Mouse (Mus musculus) stomach, embryonic 14.5 days (tissue): Measurements from ENCODE around the gene Erbb3. TPM values are rescaled to one million over a fixed set of nuclear protein-coding genes. Genes with fewer than 3 reads are reported as not detected.
A peak's percentile ranks its signal among the peaks of the same experiment; 100 is the strongest.

Experiments used
- ATAC-seq: fragments of 200-750 bp; cut with Nextera tagmentation; 2 replicates; pipeline ENCODE4 v1.8.0; 2017; ENCODE audit warnings: low read depth, moderate TSS enrichment; ENCODE audit not compliant: insufficient number of reproducible peaks, insufficient read depth, low FRiP score
- H3K27ac ChIP-seq: fragments of 300-500 bp; sonication (generic); 2 replicates; pipeline ENCODE4 v1.5.1; 2014; ENCODE audit warnings: mild to moderate bottlenecking, low read length, moderate library complexity, mixed read lengths
- H3K27me3 ChIP-seq: fragments of 300-500 bp; sonication (generic); 2 replicates; pipeline ENCODE4 v1.6.1; 2014; ENCODE audit warnings: low read length, control low read depth, mixed read lengths; ENCODE audit not compliant: control insufficient read depth, insufficient read depth
- H3K36me3 ChIP-seq: fragments of 300-500 bp; sonication (generic); 2 replicates; pipeline ENCODE4 v1.6.1; 2014; ENCODE audit warnings: mild to moderate bottlenecking, control low read depth, low read length, moderate library complexity, mixed read lengths; ENCODE audit not compliant: control insufficient read depth, insufficient read depth
- H3K4me1 ChIP-seq: fragments of 300-500 bp; sonication (generic); 2 replicates; pipeline ENCODE4 v1.6.1; 2014; ENCODE audit warnings: low read length, control low read depth, mixed read lengths; ENCODE audit not compliant: control insufficient read depth, insufficient read depth
- H3K4me2 ChIP-seq: fragments of 300-500 bp; sonication (generic); replicated peaks from 2 replicates; pipeline ENCODE4 v1.6.1; 2014; ENCODE audit warnings: low read depth, low read length, control low read depth
- H3K4me3 ChIP-seq: fragments of 300-500 bp; sonication (generic); 2 replicates; pipeline ENCODE4 v1.5.1; 2014; ENCODE audit warnings: low read depth, low read length, control low read depth
- H3K9ac ChIP-seq: fragments of 300-500 bp; sonication (generic); replicated peaks from 2 replicates; pipeline ENCODE4 v1.6.1; 2014; ENCODE audit warnings: low read depth, mild to moderate bottlenecking, control low read depth, low read length, moderate library complexity, mixed read lengths
- H3K9me3 ChIP-seq: fragments of 300-500 bp; sonication (generic); 2 replicates; pipeline ENCODE4 v1.6.1; 2016; ENCODE audit warnings: low read depth, low read length, control low read depth; ENCODE audit not compliant: control insufficient read depth
- WGBS: fragments of 180-500 bp; shearing (Covaris S2); extraction: QIAGEN DNeasy Blood & Tissue Kit; methylation state at CpG from one replicate; pipeline ENCODE4 v1.1.7; 2014; 5-methylcytosine and 5-hydroxymethylcytosine counted together
- polyA plus RNA-seq: library from polyadenylated mRNA; unstranded; fragments of >200 nt; fragmentation: Nextera tagmentation; extraction: Ambion mirVana; gene quantifications from 2 replicates; pipeline ENCODE4 v1.2.1, GENCODE M21; 2014

Erbb3 gene
- polyA plus RNA-seq, 1 experiment from 2014 or later, result 27.1 TPM

DNA sequence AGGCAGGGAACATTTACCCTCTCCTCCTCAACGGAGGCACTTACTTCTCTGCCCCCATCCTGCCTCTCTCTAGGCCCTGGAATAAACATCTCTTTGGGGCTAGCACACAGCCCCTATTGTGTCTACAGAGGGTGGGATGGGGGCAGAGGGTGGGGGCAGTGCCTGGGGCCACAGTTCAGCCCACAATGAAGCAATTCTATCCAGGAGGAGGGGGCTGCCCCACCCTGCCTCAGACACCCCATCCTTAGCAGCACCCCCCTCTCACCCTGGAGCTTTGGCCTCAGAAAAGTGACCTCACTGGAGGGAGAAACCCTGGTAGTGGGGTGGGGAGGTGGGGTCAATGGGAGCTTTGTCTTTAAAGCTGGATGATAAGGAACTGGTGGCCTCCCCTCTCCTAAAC, 2.9 kb downstream of the Erbb3 start:
- H3K4me3 ChIP-seq, result no peak overlapping the region; the same call in 1 of the 2 replicates
- WGBS, result 10% methylated on average over 1 of the region's 1 CpGs
- H3K9ac ChIP-seq, result peak overlapping the region; percentile 18; the same call in 1 of the 2 replicates
- H3K27me3 ChIP-seq, result no peaks in the 10 kb centered on the region; the same call in none of the 2 replicates
- H3K9me3 ChIP-seq, result no peaks in the 10 kb centered on the region
- H3K4me1 ChIP-seq, result peaks cover 12% of the 10 kb centered on the region
- peak overlapping the region; percentile 80; the same call in 1 of the 2 replicates for H3K27ac ChIP-seq
- peak; percentile 12; the same call in 1 of the 2 replicates for ATAC-seq
- peak overlapping the region; percentile 94; the same call in 1 of the 2 replicates for H3K4me2 ChIP-seq
- H3K36me3 ChIP-seq, result no peaks in the 10 kb centered on the region

DNA sequence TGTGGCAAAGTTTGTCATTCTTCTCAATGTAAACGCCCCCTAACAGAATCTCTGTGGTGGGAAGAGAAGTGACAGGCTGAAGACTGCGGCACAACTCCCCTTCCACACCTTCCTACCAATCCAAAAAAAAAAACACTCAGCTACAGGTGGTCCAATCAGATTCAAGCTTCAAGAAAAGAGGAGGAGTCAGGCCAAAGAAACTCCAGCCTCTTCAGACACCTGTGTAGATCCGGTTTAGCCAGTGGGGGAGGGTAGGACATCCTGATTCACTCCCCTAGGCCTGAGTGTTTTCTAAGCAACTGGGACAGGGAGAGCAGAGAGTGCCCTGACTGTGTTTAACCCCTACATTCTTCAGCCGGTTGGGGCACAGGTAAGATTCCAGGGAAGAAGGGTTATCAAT, 5.1 kb downstream of the Erbb3 start:
- no peaks in the 10 kb centered on the region for H3K9me3 ChIP-seq
- H3K4me3 ChIP-seq, result no peak overlapping the region
- WGBS, result 5% methylated on average over 4 of the region's 4 CpGs
- ATAC-seq, result peak; percentile 82
- H3K9ac ChIP-seq, result no peak overlapping the region
- H3K4me2 ChIP-seq, result peak overlapping the region; percentile 10; the same call in 1 of the 2 replicates
- H3K27ac ChIP-seq, result peak overlapping the region; percentile 69; the same call in 1 of the 2 replicates
- peaks cover 12% of the 10 kb centered on the region for H3K4me1 ChIP-seq
- H3K36me3 ChIP-seq, result no peaks in the 10 kb centered on the region
- H3K27me3 ChIP-seq, result no peaks in the 10 kb centered on the region; the same call in none of the 2 replicates

DNA sequence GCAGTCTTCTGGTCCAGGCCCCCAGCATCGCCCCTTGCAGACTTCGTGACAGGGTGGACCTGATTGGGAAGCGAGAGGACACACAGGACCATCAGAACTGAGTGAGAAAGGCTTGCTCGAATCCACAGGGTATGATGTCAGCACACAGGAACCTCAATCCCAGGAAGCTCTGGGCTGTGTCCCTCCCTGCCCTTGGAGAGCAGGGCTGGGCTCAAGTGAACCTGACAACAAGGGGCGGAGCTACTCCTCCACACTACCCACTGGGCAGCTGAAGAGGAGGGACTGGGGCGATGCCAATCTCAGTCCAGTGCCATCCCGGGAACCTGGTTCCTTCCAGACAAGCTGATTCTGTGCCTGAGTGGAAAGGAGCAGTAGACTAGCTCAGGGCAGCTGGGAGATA, 5.8 kb downstream of the Erbb3 start:
- ATAC-seq, result peak; percentile 39; the same call in 1 of the 2 replicates

DNA sequence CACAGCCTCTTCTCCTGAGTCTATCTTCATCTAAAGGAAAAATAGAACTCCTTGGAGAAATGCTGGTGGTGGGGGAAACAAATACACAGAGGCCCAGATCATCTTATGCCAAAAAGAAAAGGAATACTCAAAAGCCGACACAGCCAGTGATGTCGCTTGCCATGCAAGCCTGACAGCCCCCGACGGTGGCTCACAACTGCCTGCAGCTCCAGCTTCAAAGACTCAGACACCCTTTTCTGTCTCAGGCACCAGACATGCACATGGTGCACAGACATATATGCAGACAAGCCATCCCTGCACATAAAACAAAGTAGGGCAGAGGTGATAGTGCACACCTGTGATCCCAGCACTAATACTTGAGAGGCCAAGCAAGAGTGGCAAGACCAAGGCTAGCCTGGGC, 9.7 kb downstream of the Erbb3 start:
- H3K36me3 ChIP-seq, result peaks cover 6% of the 10 kb centered on the region; the same call in 1 of the 2 replicates
- no peaks in the 10 kb centered on the region for H3K9me3 ChIP-seq
- ATAC-seq, result no peak
- no peak overlapping the region for H3K4me3 ChIP-seq
- no peaks in the 10 kb centered on the region for H3K27me3 ChIP-seq
- H3K4me2 ChIP-seq, result no peak overlapping the region
- peaks cover 7% of the 10 kb centered on the region; the same call in 1 of the 2 replicates for H3K4me1 ChIP-seq
- H3K9ac ChIP-seq, result no peak overlapping the region
- WGBS, result 89% methylated on average over 4 of the region's 4 CpGs
- no peak overlapping the region for H3K27ac ChIP-seq

More for the DNA sequence above, 5.8 kb downstream of the Erbb3 start:
- WGBS, result 18% methylated on average over 7 of the region's 7 CpGs
- Histone ChIP-seq H3K36me3 (no peaks in the 10 kb centered on the region; the same call in 1 of the 2 replicates), H3K27ac (peak overlapping the region; percentile 69; the same call in 1 of the 2 replicates), H3K9me3 (no peaks in the 10 kb centered on the region), H3K9ac (no peak overlapping the region), H3K4me1 (peaks cover 12% of the 10 kb centered on the region), H3K4me2 (peak overlapping the region; percentile 10; the same call in 1 of the 2 replicates), H3K4me3 (no peak overlapping the region), H3K27me3 (no peaks in the 10 kb centered on the region; the same call in 1 of the 2 replicates)

DNA sequence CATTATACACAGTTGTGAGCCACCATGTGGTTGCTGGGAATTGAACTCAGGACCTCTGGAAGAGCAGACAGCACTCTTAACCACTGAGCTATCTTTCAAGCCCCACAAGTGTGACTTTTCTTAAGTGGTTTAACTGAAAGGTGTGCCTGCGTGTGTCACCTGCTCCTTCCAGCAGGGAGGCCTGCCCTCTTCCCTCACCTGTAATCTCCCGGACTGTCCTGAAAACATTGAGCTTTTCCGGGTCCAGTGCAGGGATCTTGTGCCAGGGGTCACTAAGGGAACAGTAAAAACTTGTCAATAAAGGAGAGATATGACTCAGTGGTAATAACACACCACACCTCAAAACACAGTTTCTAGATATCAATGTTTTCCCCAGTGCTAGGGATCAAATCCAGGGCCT, 10.2 kb downstream of the Erbb3 start:
- WGBS, result 66% methylated on average over 3 of the region's 3 CpGs
- no peak overlapping the region for H3K27ac ChIP-seq
- H3K4me2 ChIP-seq, result no peak overlapping the region
- H3K4me3 ChIP-seq, result no peak overlapping the region
- peaks cover 7% of the 10 kb centered on the region; the same call in 1 of the 2 replicates for H3K4me1 ChIP-seq
- no peaks in the 10 kb centered on the region for H3K27me3 ChIP-seq
- no peak overlapping the region for H3K9ac ChIP-seq
- H3K36me3 ChIP-seq, result peaks cover 6% of the 10 kb centered on the region; the same call in 1 of the 2 replicates
- no peak for ATAC-seq
- H3K9me3 ChIP-seq, result no peaks in the 10 kb centered on the region

DNA sequence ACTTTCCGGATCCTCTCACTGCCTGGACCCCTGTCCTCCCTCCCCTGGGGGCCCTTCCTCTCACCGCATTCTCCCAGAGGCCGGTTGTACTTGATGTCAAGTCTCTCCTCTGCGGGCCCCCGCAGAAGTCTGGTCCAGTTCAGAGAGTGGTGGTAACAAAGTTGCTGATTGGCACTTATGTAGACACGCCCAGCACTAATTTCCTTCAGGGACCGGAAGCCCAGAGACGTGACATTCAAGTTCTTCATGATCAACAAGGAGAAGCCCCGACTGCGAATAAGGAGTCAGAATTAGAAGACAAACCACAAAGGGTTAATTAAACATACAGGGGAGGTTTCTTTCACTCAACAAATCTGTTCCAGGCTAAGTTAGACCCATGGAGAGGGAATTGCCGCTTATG, 11.1 kb downstream of the Erbb3 start:
- no peaks in the 10 kb centered on the region for H3K4me1 ChIP-seq
- no peak overlapping the region for H3K27ac ChIP-seq
- no peak overlapping the region for H3K4me2 ChIP-seq
- no peaks in the 10 kb centered on the region for H3K27me3 ChIP-seq
- ATAC-seq, result no peak
- 67% methylated on average over 11 of the region's 11 CpGs for WGBS
- H3K9me3 ChIP-seq, result no peaks in the 10 kb centered on the region
- H3K9ac ChIP-seq, result no peak overlapping the region
- H3K4me3 ChIP-seq, result no peak overlapping the region
- H3K36me3 ChIP-seq, result peaks cover 6% of the 10 kb centered on the region; the same call in 1 of the 2 replicates

DNA sequence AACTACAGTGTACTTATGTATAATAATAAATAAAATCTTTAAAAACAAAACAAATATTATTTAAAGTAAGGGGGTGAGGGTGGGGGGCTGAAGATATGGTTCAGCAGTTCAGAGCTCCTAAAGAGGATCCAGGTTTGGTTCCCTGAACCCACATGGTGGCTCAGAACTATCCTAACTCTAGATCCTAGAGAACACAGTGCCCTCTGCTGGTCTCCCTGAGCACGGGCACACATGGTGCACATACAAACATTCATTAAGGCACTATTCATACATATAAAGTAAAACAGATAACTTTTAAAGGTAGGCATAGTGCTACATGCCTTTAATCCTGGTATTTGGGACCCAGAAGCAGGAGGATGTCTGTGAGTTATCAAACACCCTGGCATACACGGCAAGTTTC, 14.4 kb downstream of the Erbb3 start:
- H3K4me3 ChIP-seq, result no peak overlapping the region
- WGBS, result 94% methylated on average over 2 of the region's 2 CpGs

DNA sequence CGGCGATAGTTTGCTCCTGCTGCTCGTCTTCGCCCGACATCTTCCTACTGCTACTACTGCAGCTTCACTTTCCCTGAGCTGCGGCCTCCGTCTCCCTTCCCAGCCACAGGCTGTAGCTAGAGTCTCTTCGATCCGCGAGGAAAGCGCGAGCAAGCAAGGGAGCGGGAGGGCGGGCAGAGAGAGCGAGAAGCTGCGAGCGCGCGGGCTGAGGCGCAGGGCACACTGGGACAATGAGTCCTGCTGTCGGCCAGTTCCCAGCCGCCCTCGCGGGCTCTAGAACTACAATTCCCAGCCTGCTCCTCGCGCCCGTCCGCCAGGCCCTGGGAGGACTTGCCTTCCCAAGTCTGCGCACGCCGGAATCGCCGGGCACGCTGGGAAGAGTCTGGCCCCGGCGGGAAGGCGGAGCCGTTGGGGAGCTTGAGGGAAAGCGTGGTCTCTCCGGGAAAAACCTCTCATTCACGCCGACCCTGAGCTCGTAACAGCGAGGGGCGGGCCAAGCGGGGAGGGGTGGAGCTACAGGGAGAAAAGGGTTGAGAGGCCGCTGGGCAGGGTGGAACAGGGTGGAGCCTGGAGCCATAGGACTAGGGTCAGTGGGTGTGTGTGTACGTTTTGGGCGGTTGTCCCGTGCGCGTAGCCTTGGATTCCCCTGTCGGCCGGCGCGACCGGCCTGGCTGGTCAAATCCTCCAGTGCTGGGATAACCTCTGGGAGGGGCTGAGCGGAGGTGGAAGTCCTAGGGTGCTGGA, 23.5 kb downstream of the Erbb3 start, which contains the start of gene Pa2g4:
Gene Pa2g4, minus strand, starts transcription at position 200 of the 744 bp plus-strand sequence.
- Histone ChIP-seq H3K9ac (peak within 1 kb of the TSS; percentile 79), H3K4me2 (peak within 1 kb of the TSS; percentile 86), H3K27ac (peak within 1 kb of the TSS; percentile 92), H3K27me3 (no peaks in the 10 kb centered on the region), H3K4me1 (peaks cover 12% of the 10 kb centered on the region), H3K9me3 (no peaks in the 10 kb centered on the region), H3K4me3 (peak within 1 kb of the TSS; percentile 90), H3K36me3 (peaks cover 25% of the 10 kb centered on the region)
- under 1% methylated on average over 58 of the region's 58 CpGs for WGBS
- ATAC-seq, result peak; percentile 98

More for the DNA sequence above, 14.4 kb downstream of the Erbb3 start:
- H3K27ac ChIP-seq, result no peak overlapping the region
- H3K9me3 ChIP-seq, result no peaks in the 10 kb centered on the region
- peaks cover 6% of the 10 kb centered on the region; the same call in 1 of the 2 replicates for H3K36me3 ChIP-seq
- H3K4me2 ChIP-seq, result no peak overlapping the region
- no peak overlapping the region for H3K9ac ChIP-seq
- no peak for ATAC-seq
- H3K27me3 ChIP-seq, result no peaks in the 10 kb centered on the region
- H3K4me1 ChIP-seq, result no peaks in the 10 kb centered on the region
